Comparison of ENCODE assay signal across 21 mouse cellular contexts in genomic region chr2:69393947-69394346, GRCm38 (mm10). TPM values are rescaled to one million over a fixed set of nuclear protein-coding genes. Genes with fewer than 3 reads are reported as not detected.
DNase-seq lines count a peak whose midpoint lies in the region; ATAC-seq lines count a peak whose summit lies in the region.
"Had no signal": no experiment of that assay in that cellular context is flagged by ENCODE, and none has a peak within 500 bp of the region (broad histone marks: within the 10 kb centered on the region; RNA-seq: fewer than 3 reads in every experiment).

No protein-coding gene starts in this region.

- DNase-seq in right cerebral cortex, adult 2 months (ENCODE audit: low spot score in 2 of 2): no peak
- no peak for DNase-seq in embryo, embryonic 10 days (ENCODE audit: low spot score)
- DNase-seq in Muller cell, postnatal 12 days (ENCODE audit: inconsistent ontology term): no peak
- DNase-seq: adrenal gland, adult 8-10 months; adrenal gland, postnatal 25 days; cerebellum, adult 18-20 months; cerebellum, adult 9-10 months; cerebellum, postnatal 14 days; embryo, embryonic 11 days; gastrocnemius, postnatal 25 days; heart, adult 2 months; heart, postnatal 14 days; heart, postnatal 4 days had no signal

- peak; percentile 76 for ATAC-seq in common myeloid progenitor, adult 5-6 weeks (replicated peaks; ENCODE audit: low read depth, poor library complexity, severe bottlenecking)
- ATAC-seq in hematopoietic stem cell, adult 5-6 weeks (replicated peaks in 1 of 2; ENCODE audit: insufficient read depth in 1 of 2, low FRiP score in 2 of 2, low TSS enrichment in 1 of 2, low read depth in 1 of 2, poor library complexity in 2 of 2, severe bottlenecking in 2 of 2): peak; percentile 74 to 80; a peak in 3 of 4 replicates
- ATAC-seq in megakaryocyte progenitor cell, adult 5-6 weeks (replicated peaks; ENCODE audit: poor library complexity): peak; percentile 97
- ATAC-seq: activated CD4-positive, CD25-positive, alpha-beta regulatory T cell, adult 4 months; CD4-positive, CD25-positive, alpha-beta regulatory T cell, adult 4 months; forebrain, embryonic 15.5 days had no signal

RNA-seq across cellular contexts. Expression of gene Dhrs9, which starts 13.7 kb away (rescaled TPM):
- total RNA-seq in common myeloid progenitor, adult 5-6 weeks (2017): 0.09 and 1.1 TPM in 2 replicates
- total RNA-seq in hematopoietic stem cell, adult 5-6 weeks (2017): 1.4 and 2.3 TPM in 2 replicates
- 0.69 and 1.3 TPM in 2 replicates for total RNA-seq in megakaryocyte progenitor cell, adult 5-6 weeks (2015)
- 0.58 and 1.2 TPM in 2 replicates for total RNA-seq in megakaryocyte progenitor cell, adult 5-6 weeks (2017)
- total RNA-seq: gastrocnemius, adult 8-10 months; MEL had no signal

RNA-seq across cellular contexts. Expression of gene Abcb11, which starts 51.5 kb away (rescaled TPM):
- not detected in 2 replicates for total RNA-seq in common myeloid progenitor, adult 5-6 weeks (2017)
- not detected in 2 replicates for total RNA-seq in hematopoietic stem cell, adult 5-6 weeks (2017)
- not detected in 2 replicates for total RNA-seq in megakaryocyte progenitor cell, adult 5-6 weeks (2015)
- total RNA-seq in megakaryocyte progenitor cell, adult 5-6 weeks (2017): not detected in 2 replicates
- total RNA-seq: gastrocnemius, postnatal 25 days; heart, adult 2 months; heart, postnatal 14 days; heart, postnatal 4 days; MEL had no signal
